Mouse (Mus musculus): Measurements from ENCODE around the gene Eif2b1. TPM values are rescaled to one million over a fixed set of nuclear protein-coding genes. Genes with fewer than 3 reads are reported as not detected.

Eif2b1 gene
- polyA plus RNA-seq (2014; fragmentation: Nextera tagmentation; extraction: Ambion mirVana): 84.8 and 85.1 TPM in 2 replicates

GRCm38 (mm10) chr5:124578633-124579317, at the start of gene Eif2b1, which contains the start of gene Gtf2h3:
Gene Eif2b1, minus strand, starts transcription at chr5:124579131.
Gene Gtf2h3, plus strand, starts transcription at chr5:124579140.
- Histone ChIP-seq H3K4me3 (ENCODE audit: low read length) (peak within 1 kb of the TSS; percentile 66), H3K4me2 (replicated peaks; ENCODE audit: low read depth, low read length) (peak within 1 kb of the TSS; percentile 81), H3K27me3 (ENCODE audit: control insufficient read depth, insufficient read depth, low read length) (no peaks in the 10 kb centered on the region), H3K27ac (ENCODE audit: low read depth, low read length) (no peak within 1 kb of the TSS), H3K9ac (ENCODE audit: low read depth, low read length) (peak within 1 kb of the TSS; percentile 65), H3K9me3 (ENCODE audit: control insufficient read depth, low read length) (no peaks in the 10 kb centered on the region), H3K36me3 (ENCODE audit: control insufficient read depth, insufficient read depth, low read length) (peaks cover 41% of the 10 kb centered on the region), H3K4me1 (ENCODE audit: control insufficient read depth, insufficient read depth, low read length) (peaks cover 10% of the 10 kb centered on the region; the same call in 1 of the 2 replicates)
- under 1% methylated on average over 51 of the region's 51 CpGs for WGBS
- peak; percentile 89 for ATAC-seq (ENCODE audit: low FRiP score, low TSS enrichment)

- Histone ChIP-seq H3K36me3 (ENCODE audit: control insufficient read depth, insufficient read depth, low read length) (no peaks in the 10 kb centered on the region), H3K4me3 (ENCODE audit: low read length) (no peak overlapping the region), H3K9ac (ENCODE audit: low read depth, low read length) (no peak overlapping the region), H3K27ac (ENCODE audit: low read depth, low read length) (no peak overlapping the region), H3K27me3 (ENCODE audit: control insufficient read depth, insufficient read depth, low read length) (no peaks in the 10 kb centered on the region), H3K4me1 (ENCODE audit: control insufficient read depth, insufficient read depth, low read length) (peaks cover 3% of the 10 kb centered on the region; the same call in 1 of the 2 replicates), H3K4me2 (replicated peaks; ENCODE audit: low read depth, low read length) (no peak overlapping the region), H3K9me3 (ENCODE audit: control insufficient read depth, low read length) (no peaks in the 10 kb centered on the region)
- ATAC-seq (ENCODE audit: low FRiP score, low TSS enrichment): no peak
- 94% methylated on average over 9 of the region's 9 CpGs for WGBS
Measured at GRCm38 (mm10) chr5:124624291-124624690, 45.4 kb upstream of the Eif2b1 start.

- no peaks in the 10 kb centered on the region for H3K36me3 ChIP-seq (ENCODE audit: control insufficient read depth, insufficient read depth, low read length)
- 87% methylated on average over 15 of the region's 15 CpGs for WGBS
- no peaks in the 10 kb centered on the region; the same call in 1 of the 2 replicates for H3K4me1 ChIP-seq (ENCODE audit: control insufficient read depth, insufficient read depth, low read length)
- no peak overlapping the region for H3K4me2 ChIP-seq (replicated peaks; ENCODE audit: low read depth, low read length)
- H3K4me3 ChIP-seq (ENCODE audit: low read length): no peak overlapping the region
- no peaks in the 10 kb centered on the region for H3K27me3 ChIP-seq (ENCODE audit: control insufficient read depth, insufficient read depth, low read length)
- no peak for ATAC-seq (ENCODE audit: low FRiP score, low TSS enrichment)
- no peak overlapping the region for H3K27ac ChIP-seq (ENCODE audit: low read depth, low read length)
- H3K9ac ChIP-seq (ENCODE audit: low read depth, low read length): no peak overlapping the region
- H3K9me3 ChIP-seq (ENCODE audit: control insufficient read depth, low read length): no peaks in the 10 kb centered on the region
Measured at GRCm38 (mm10) chr5:124622890-124623289, 44.0 kb upstream of the Eif2b1 start.

GRCm38 (mm10) chr5:124621362-124621761, 42.4 kb upstream of the Eif2b1 start:
- H3K4me2 ChIP-seq (replicated peaks; ENCODE audit: low read depth, low read length): no peak overlapping the region
- H3K4me1 ChIP-seq (ENCODE audit: control insufficient read depth, insufficient read depth, low read length): no peaks in the 10 kb centered on the region
- H3K4me3 ChIP-seq (ENCODE audit: low read length): no peak overlapping the region
- no peaks in the 10 kb centered on the region for H3K9me3 ChIP-seq (ENCODE audit: control insufficient read depth, low read length)
- 79% methylated on average over 13 of the region's 13 CpGs for WGBS
- H3K27ac ChIP-seq (ENCODE audit: low read depth, low read length): no peak overlapping the region
- no peaks in the 10 kb centered on the region for H3K27me3 ChIP-seq (ENCODE audit: control insufficient read depth, insufficient read depth, low read length)
- ATAC-seq (ENCODE audit: low FRiP score, low TSS enrichment): no peak
- no peak overlapping the region for H3K9ac ChIP-seq (ENCODE audit: low read depth, low read length)
- H3K36me3 ChIP-seq (ENCODE audit: control insufficient read depth, insufficient read depth, low read length): no peaks in the 10 kb centered on the region

- no peak overlapping the region for H3K27ac ChIP-seq (ENCODE audit: low read depth, low read length)
- no peak overlapping the region for H3K4me2 ChIP-seq (replicated peaks; ENCODE audit: low read depth, low read length)
- 75% methylated on average over 10 of the region's 10 CpGs for WGBS
- ATAC-seq (ENCODE audit: low FRiP score, low TSS enrichment): no peak
- no peaks in the 10 kb centered on the region for H3K36me3 ChIP-seq (ENCODE audit: control insufficient read depth, insufficient read depth, low read length)
- H3K4me3 ChIP-seq (ENCODE audit: low read length): no peak overlapping the region
- no peak overlapping the region for H3K9ac ChIP-seq (ENCODE audit: low read depth, low read length)
- no peaks in the 10 kb centered on the region for H3K27me3 ChIP-seq (ENCODE audit: control insufficient read depth, insufficient read depth, low read length)
- H3K9me3 ChIP-seq (ENCODE audit: control insufficient read depth, low read length): no peaks in the 10 kb centered on the region
- H3K4me1 ChIP-seq (ENCODE audit: control insufficient read depth, insufficient read depth, low read length): no peaks in the 10 kb centered on the region
Measured at GRCm38 (mm10) chr5:124618711-124619110, 39.8 kb upstream of the Eif2b1 start.

GRCm38 (mm10) chr5:124614709-124615108, 35.8 kb upstream of the Eif2b1 start:
- Histone ChIP-seq H3K4me1 (ENCODE audit: control insufficient read depth, insufficient read depth, low read length) (no peaks in the 10 kb centered on the region), H3K9me3 (ENCODE audit: control insufficient read depth, low read length) (no peaks in the 10 kb centered on the region), H3K27ac (ENCODE audit: low read depth, low read length) (peak overlapping the region; percentile 51; the same call in 1 of the 2 replicates), H3K9ac (ENCODE audit: low read depth, low read length) (no peak overlapping the region), H3K4me2 (replicated peaks; ENCODE audit: low read depth, low read length) (no peak overlapping the region), H3K4me3 (ENCODE audit: low read length) (no peak overlapping the region), H3K36me3 (ENCODE audit: control insufficient read depth, insufficient read depth, low read length) (no peaks in the 10 kb centered on the region; the same call in 1 of the 2 replicates), H3K27me3 (ENCODE audit: control insufficient read depth, insufficient read depth, low read length) (no peaks in the 10 kb centered on the region)
- 74% methylated on average over 11 of the region's 11 CpGs for WGBS
- no peak for ATAC-seq (ENCODE audit: low FRiP score, low TSS enrichment)

GRCm38 (mm10) chr5:124610965-124611364, 32.0 kb upstream of the Eif2b1 start:
- H3K4me1 ChIP-seq (ENCODE audit: control insufficient read depth, insufficient read depth, low read length): no peaks in the 10 kb centered on the region
- H3K9me3 ChIP-seq (ENCODE audit: control insufficient read depth, low read length): no peaks in the 10 kb centered on the region
- H3K9ac ChIP-seq (ENCODE audit: low read depth, low read length): no peak overlapping the region
- H3K27ac ChIP-seq (ENCODE audit: low read depth, low read length): no peak overlapping the region
- H3K36me3 ChIP-seq (ENCODE audit: control insufficient read depth, insufficient read depth, low read length): peaks cover 9% of the 10 kb centered on the region; the same call in 1 of the 2 replicates
- H3K4me2 ChIP-seq (replicated peaks; ENCODE audit: low read depth, low read length): no peak overlapping the region
- ATAC-seq (ENCODE audit: low FRiP score, low TSS enrichment): no peak
- no peak overlapping the region for H3K4me3 ChIP-seq (ENCODE audit: low read length)
- no peaks in the 10 kb centered on the region for H3K27me3 ChIP-seq (ENCODE audit: control insufficient read depth, insufficient read depth, low read length)
- 73% methylated on average over 10 of the region's 10 CpGs for WGBS

- Histone ChIP-seq H3K4me1 (ENCODE audit: control insufficient read depth, insufficient read depth, low read length) (no peaks in the 10 kb centered on the region), H3K4me3 (ENCODE audit: low read length) (no peak overlapping the region), H3K9ac (ENCODE audit: low read depth, low read length) (no peak overlapping the region), H3K27me3 (ENCODE audit: control insufficient read depth, insufficient read depth, low read length) (no peaks in the 10 kb centered on the region), H3K9me3 (ENCODE audit: control insufficient read depth, low read length) (no peaks in the 10 kb centered on the region), H3K36me3 (ENCODE audit: control insufficient read depth, insufficient read depth, low read length) (peaks cover 9% of the 10 kb centered on the region; the same call in 1 of the 2 replicates), H3K27ac (ENCODE audit: low read depth, low read length) (no peak overlapping the region), H3K4me2 (replicated peaks; ENCODE audit: low read depth, low read length) (no peak overlapping the region)
- ATAC-seq (ENCODE audit: low FRiP score, low TSS enrichment): no peak
- 78% methylated on average over 17 of the region's 17 CpGs for WGBS
Measured at GRCm38 (mm10) chr5:124605041-124605622, 26.2 kb upstream of the Eif2b1 start.

- Histone ChIP-seq H3K9ac (ENCODE audit: low read depth, low read length) (no peak overlapping the region), H3K4me1 (ENCODE audit: control insufficient read depth, insufficient read depth, low read length) (peaks cover under 1% of the 10 kb centered on the region; the same call in 1 of the 2 replicates), H3K27me3 (ENCODE audit: control insufficient read depth, insufficient read depth, low read length) (no peaks in the 10 kb centered on the region), H3K27ac (ENCODE audit: low read depth, low read length) (no peak overlapping the region), H3K4me3 (ENCODE audit: low read length) (no peak overlapping the region), H3K4me2 (replicated peaks; ENCODE audit: low read depth, low read length) (no peak overlapping the region), H3K9me3 (ENCODE audit: control insufficient read depth, low read length) (no peaks in the 10 kb centered on the region), H3K36me3 (ENCODE audit: control insufficient read depth, insufficient read depth, low read length) (peaks cover 9% of the 10 kb centered on the region; the same call in 1 of the 2 replicates)
- 92% methylated on average over 4 of the region's 4 CpGs for WGBS
- ATAC-seq (ENCODE audit: low FRiP score, low TSS enrichment): no peak
Measured at GRCm38 (mm10) chr5:124604296-124604695, 25.4 kb upstream of the Eif2b1 start.

Measured in kidney, embryonic 14.5 days (tissue).